Mouse (Mus musculus) lung, embryonic 16.5 days (tissue): ENCODE results near the gene Dpm3. TPM values are rescaled to one million over a fixed set of nuclear protein-coding genes. Genes with fewer than 3 reads are reported as not detected.

Experiments used
- ATAC-seq: fragments of 200-750 bp; cut with Nextera tagmentation; 2 replicates; pipeline ENCODE4 v1.8.0; 2017; ENCODE audit warnings: low read depth, mild to moderate bottlenecking, moderate library complexity
- H3K27ac ChIP-seq: fragments of 300-500 bp; sonication (generic); 2 replicates; pipeline ENCODE4 v1.5.1; 2014; ENCODE audit warnings: mild to moderate bottlenecking, control low read depth, low read length
- H3K27me3 ChIP-seq: fragments of 300-500 bp; sonication (generic); 2 replicates; pipeline ENCODE4 v1.6.1; 2014; ENCODE audit warnings: low read depth, low read length, mixed read lengths; ENCODE audit not compliant: control insufficient read depth, insufficient read depth
- H3K36me3 ChIP-seq: fragments of 300-500 bp; sonication (generic); 2 replicates; pipeline ENCODE4 v1.6.1; 2014; ENCODE audit warnings: low read length; ENCODE audit not compliant: control insufficient read depth, insufficient read depth
- H3K4me1 ChIP-seq: fragments of 300-500 bp; sonication (generic); replicated peaks from 2 replicates; pipeline ENCODE4 v1.6.1; 2014; ENCODE audit warnings: low read length, mixed read lengths; ENCODE audit not compliant: control insufficient read depth, insufficient read depth
- H3K4me2 ChIP-seq: fragments of 300-500 bp; sonication (generic); 2 replicates; pipeline ENCODE4 v1.6.1; 2014; ENCODE audit warnings: low read depth, low read length, control low read depth
- H3K4me3 ChIP-seq: fragments of 300-500 bp; sonication (generic); 2 replicates; pipeline ENCODE4 v1.5.1; 2014; ENCODE audit warnings: mild to moderate bottlenecking, low read length, control low read depth
- H3K9ac ChIP-seq: fragments of 300-500 bp; sonication (generic); 2 replicates; pipeline ENCODE4 v1.6.1; 2014; ENCODE audit warnings: low read length, control low read depth
- H3K9me3 ChIP-seq: fragments of 300-500 bp; sonication (generic); 2 replicates; pipeline ENCODE4 v1.6.1; 2016; ENCODE audit warnings: low read length; ENCODE audit not compliant: control insufficient read depth
- WGBS: fragments of 180-500 bp; shearing (Covaris S2); extraction: QIAGEN DNeasy Blood & Tissue Kit; methylation state at CpG from one replicate; pipeline ENCODE4 v1.1.7; 2014; 5-methylcytosine and 5-hydroxymethylcytosine counted together
- polyA plus RNA-seq: library from polyadenylated mRNA; unstranded; fragments of >200 nt; fragmentation: Nextera tagmentation; extraction: Ambion mirVana; gene quantifications from 2 replicates; pipeline ENCODE4 v1.2.1, GENCODE M21; 2015

The Dpm3 gene
- polyA plus RNA-seq, 1 experiment from 2014 or later: 135 TPM

DNA sequence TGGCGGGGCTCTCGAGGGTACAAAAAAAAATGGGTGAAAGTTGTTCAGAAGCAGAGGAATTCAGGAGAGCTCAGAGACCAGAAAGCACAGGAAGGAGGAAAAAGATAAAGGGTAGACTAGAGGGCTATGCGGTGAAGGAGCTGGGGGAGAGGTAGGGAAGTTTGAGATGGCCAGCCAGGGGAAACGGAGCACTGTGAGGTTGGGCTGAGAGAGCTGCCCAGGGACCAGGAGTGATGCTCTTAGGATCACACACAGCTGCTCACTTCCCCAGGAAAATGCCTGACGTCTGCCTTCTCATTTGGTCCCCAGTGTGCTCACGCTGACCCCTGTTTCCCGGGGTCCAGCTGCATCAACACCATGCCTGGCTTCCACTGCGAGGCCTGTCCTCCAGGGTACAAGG lies 39.6 kb upstream of the Dpm3 start:
- ATAC-seq: peak; percentile 26
- Histone ChIP-seq H3K9me3 (no peaks in the 10 kb centered on the region), H3K4me1 (peaks cover 26% of the 10 kb centered on the region), H3K4me2 (no peak overlapping the region; the same call in 1 of the 2 replicates), H3K27me3 (no peaks in the 10 kb centered on the region), H3K9ac (peak overlapping the region; percentile 8; the same call in 1 of the 2 replicates), H3K36me3 (peaks cover 4% of the 10 kb centered on the region; the same call in 1 of the 2 replicates), H3K27ac (peak overlapping the region; percentile 86), H3K4me3 (no peak overlapping the region)
- 14% methylated on average over 8 of the region's 8 CpGs for WGBS

DNA sequence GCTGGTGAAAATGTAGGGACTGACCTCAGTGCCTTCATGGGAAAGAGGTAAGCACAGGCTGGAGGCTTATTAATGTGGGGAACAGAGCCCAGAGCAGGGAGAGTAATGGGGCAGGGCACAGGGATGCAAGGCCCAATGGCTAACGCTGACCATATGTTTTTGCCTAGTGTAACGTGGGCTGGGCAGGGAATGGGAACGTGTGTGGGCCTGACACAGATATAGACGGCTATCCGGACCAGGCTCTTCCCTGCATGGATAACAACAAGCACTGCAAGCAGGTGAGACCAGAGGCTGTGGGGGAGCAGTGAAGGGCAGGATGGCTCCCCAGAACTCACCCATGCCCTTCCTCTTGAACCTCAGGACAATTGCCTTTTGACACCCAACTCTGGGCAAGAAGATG lies 38.0 kb upstream of the Dpm3 start:
- Histone ChIP-seq H3K4me3 (no peak overlapping the region), H3K4me2 (no peak overlapping the region), H3K27me3 (no peaks in the 10 kb centered on the region), H3K4me1 (peaks cover 15% of the 10 kb centered on the region), H3K9ac (no peak overlapping the region), H3K9me3 (no peaks in the 10 kb centered on the region), H3K27ac (no peak overlapping the region), H3K36me3 (peaks cover 4% of the 10 kb centered on the region; the same call in 1 of the 2 replicates)
- 78% methylated on average over 5 of the region's 5 CpGs for WGBS
- ATAC-seq: no peak

DNA sequence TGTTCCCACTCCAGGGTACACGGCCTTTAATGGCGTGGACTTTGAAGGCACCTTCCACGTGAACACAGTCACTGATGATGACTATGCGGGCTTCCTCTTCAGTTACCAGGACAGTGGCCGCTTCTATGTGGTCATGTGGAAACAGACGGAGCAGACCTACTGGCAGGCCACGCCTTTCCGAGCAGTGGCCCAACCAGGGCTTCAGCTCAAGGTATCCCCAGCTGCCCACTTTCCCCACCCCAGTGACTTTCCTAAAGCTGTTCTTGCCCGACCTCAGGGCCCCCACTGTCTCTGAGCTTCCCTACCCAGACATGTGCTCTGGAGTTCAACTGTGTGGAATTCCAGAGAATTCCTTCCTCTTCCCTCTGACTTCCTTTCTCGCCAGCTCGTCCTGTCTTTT lies 34.4 kb upstream of the Dpm3 start:
- 61% methylated on average over 11 of the region's 11 CpGs for WGBS
- H3K4me2 ChIP-seq: peak overlapping the region; percentile 83
- peak overlapping the region; percentile 53; the same call in 1 of the 2 replicates for H3K4me3 ChIP-seq
- peaks cover 19% of the 10 kb centered on the region for H3K4me1 ChIP-seq
- peak overlapping the region; percentile 6; the same call in 1 of the 2 replicates for H3K9ac ChIP-seq
- ATAC-seq: no peak
- peaks cover 4% of the 10 kb centered on the region; the same call in 1 of the 2 replicates for H3K36me3 ChIP-seq
- no peak overlapping the region for H3K27ac ChIP-seq
- H3K9me3 ChIP-seq: no peaks in the 10 kb centered on the region
- H3K27me3 ChIP-seq: no peaks in the 10 kb centered on the region

DNA sequence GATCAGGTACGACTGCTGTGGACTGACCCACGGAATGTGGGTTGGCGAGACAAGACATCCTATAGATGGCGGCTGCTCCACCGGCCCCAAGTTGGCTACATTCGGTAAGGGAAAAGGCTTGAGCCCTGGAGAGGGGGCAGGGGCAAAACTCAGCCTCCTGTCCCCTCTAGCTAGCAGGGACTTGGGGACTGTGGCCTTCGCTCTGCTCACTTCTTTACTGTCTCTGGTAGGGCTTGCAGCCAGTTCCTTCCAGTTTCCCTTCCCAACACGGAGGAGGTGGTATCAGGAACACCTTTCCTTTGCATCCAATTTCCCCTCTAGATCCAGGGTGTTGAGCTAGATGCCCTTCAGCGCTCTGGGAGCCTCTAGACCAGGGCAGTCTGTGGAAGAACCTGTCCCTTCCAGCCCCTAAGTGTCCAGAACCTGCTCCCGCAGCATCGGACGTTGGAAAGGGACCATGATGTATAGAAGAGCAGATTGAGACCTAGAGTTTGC lies 33.8 kb upstream of the Dpm3 start:
- Histone ChIP-seq H3K27ac (no peak overlapping the region; the same call in 1 of the 2 replicates), H3K9me3 (no peaks in the 10 kb centered on the region), H3K4me1 (peaks cover 17% of the 10 kb centered on the region), H3K4me3 (peak overlapping the region; percentile 53), H3K9ac (peak overlapping the region; percentile 68), H3K36me3 (peaks cover 4% of the 10 kb centered on the region; the same call in 1 of the 2 replicates), H3K27me3 (no peaks in the 10 kb centered on the region), H3K4me2 (peak overlapping the region; percentile 83)
- WGBS: 51% methylated on average over 12 of the region's 12 CpGs
- no peak for ATAC-seq

DNA sequence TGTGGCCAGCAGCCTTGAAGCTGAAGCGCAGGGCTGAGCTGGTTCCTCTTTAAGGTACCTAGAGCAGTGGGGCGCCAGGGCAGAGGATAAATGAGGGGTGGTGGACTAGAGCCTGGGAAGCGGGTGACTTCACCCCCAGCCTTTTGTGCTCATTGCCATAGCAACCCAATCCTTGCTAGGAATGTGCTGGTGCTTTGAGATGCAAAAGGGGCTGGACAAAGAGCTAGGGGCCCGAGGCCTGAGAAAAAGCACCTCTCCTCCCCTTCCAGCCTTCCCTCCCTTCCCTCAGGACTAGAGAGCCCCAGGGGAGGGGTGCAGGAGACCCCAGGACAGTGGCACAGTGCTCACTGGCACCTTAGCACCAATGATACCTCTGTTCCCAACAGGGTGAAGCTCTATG lies 33.2 kb upstream of the Dpm3 start:
- H3K9ac ChIP-seq: peak overlapping the region; percentile 68
- ATAC-seq: no peak
- H3K4me2 ChIP-seq: peak overlapping the region; percentile 83
- H3K36me3 ChIP-seq: peaks cover 4% of the 10 kb centered on the region; the same call in 1 of the 2 replicates
- peak overlapping the region; percentile 53 for H3K4me3 ChIP-seq
- H3K4me1 ChIP-seq: peaks cover 17% of the 10 kb centered on the region
- WGBS: 43% methylated on average over 4 of the region's 4 CpGs
- H3K27ac ChIP-seq: peak overlapping the region; percentile 65
- no peaks in the 10 kb centered on the region for H3K27me3 ChIP-seq
- H3K9me3 ChIP-seq: no peaks in the 10 kb centered on the region

DNA sequence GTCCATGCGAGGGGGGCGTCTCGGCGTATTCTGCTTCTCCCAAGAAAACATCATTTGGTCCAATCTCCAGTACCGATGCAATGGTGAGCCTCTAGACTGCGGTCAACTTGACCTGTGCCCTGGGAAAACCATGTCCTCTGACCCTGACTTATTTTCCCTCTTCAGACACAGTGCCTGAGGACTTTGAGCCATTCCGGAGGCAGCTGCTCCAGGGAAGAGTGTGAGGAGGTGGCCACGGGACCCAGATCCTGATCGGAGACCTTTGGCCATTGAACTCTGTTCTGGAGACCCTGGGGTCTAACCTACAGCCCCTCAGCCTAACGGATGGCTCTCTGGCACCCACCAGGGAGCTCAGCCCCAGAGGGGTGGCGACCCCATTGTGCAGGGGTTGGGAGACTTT lies 32.8 kb upstream of the Dpm3 start:
- Histone ChIP-seq H3K4me3 (peak overlapping the region; percentile 53), H3K27me3 (no peaks in the 10 kb centered on the region), H3K4me1 (peaks cover 17% of the 10 kb centered on the region), H3K9ac (peak overlapping the region; percentile 68), H3K27ac (peak overlapping the region; percentile 65), H3K4me2 (peak overlapping the region; percentile 83), H3K36me3 (peaks cover 4% of the 10 kb centered on the region; the same call in 1 of the 2 replicates), H3K9me3 (no peaks in the 10 kb centered on the region)
- no peak for ATAC-seq
- WGBS: 27% methylated on average over 11 of the region's 11 CpGs

DNA sequence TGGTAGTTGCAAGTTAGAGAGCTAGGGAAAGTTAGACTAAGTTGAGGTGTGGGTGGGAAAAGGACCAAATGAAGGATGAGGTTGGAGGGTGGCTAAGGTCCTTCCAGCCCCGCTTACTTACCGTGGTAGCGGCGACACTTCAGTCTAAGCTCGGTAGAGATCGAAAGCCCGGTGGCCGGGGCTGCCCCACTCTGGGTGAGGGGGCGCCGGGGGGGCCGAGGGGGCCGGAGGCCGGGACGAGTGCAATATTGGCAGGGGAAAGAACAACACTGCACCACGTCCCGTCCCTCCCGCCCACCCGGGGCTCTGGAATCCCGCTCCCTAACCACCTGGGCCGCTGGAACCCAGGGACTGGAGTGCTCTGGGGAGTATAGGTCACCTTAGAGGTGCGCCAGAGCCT lies 32.3 kb upstream of the Dpm3 start, which contains the start of gene Mtx1:
Gene Mtx1, minus strand, starts transcription at position 189 of the 400 bp plus-strand sequence.
- ATAC-seq: peak; percentile 5
- H3K9ac ChIP-seq: peak within 1 kb of the TSS; percentile 68
- no peaks in the 10 kb centered on the region for H3K9me3 ChIP-seq
- no peaks in the 10 kb centered on the region for H3K27me3 ChIP-seq
- H3K27ac ChIP-seq: peak within 1 kb of the TSS; percentile 91
- WGBS: 3% methylated on average over 21 of the region's 21 CpGs
- H3K4me2 ChIP-seq: peak within 1 kb of the TSS; percentile 83
- peaks cover 4% of the 10 kb centered on the region; the same call in 1 of the 2 replicates for H3K36me3 ChIP-seq
- peaks cover 17% of the 10 kb centered on the region for H3K4me1 ChIP-seq
- peak within 1 kb of the TSS; percentile 53 for H3K4me3 ChIP-seq

DNA sequence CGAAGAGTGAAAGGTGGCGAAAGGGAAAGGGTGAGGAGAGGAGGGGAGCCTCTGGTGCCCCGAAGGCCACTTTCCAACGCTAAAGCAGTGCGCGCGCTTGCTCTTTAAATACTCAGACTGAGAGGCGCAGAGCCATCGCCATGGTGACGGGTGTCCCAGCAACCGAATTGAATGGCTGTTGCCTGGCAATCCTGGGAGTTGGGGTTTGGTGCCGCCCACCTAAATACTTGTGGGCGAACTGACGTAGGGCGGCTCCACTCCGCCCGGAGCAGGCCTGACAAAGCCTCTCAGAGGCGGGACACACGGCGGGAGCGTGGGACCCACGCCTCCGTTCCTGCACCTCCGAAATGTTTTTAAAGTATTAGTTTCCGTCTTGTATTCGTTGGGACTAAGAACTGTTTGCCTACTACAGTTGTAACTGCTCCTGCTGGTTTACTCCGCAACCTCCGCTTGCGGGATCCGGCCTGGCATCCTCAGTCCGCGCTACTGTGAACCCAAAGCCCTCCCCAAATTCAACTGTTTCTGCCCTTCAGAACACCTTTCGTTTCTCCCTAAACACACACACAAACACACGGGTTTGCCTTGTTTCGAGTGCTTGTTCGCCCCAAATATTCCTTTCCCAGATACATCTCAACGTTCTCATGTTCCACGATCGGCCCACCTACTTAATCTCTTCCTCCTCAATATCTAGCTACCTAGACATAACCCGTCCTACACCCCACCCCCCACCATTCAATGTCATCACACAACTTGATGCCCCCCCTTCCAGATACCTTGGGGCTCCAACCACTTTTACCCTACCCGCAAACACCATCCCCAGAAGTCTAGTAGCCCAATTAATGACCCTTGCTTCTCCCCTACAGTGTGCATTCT lies 31.6 kb upstream of the Dpm3 start:
- ATAC-seq: peak; percentile 83
- Histone ChIP-seq H3K4me2 (peak overlapping the region; percentile 83), H3K27me3 (no peaks in the 10 kb centered on the region), H3K36me3 (peaks cover 4% of the 10 kb centered on the region; the same call in 1 of the 2 replicates), H3K9ac (peak overlapping the region; percentile 68), H3K27ac (peak overlapping the region; percentile 91), H3K4me3 (peak overlapping the region; percentile 53), H3K9me3 (no peaks in the 10 kb centered on the region), H3K4me1 (peaks cover 17% of the 10 kb centered on the region)
- WGBS: 4% methylated on average over 41 of the region's 41 CpGs

DNA sequence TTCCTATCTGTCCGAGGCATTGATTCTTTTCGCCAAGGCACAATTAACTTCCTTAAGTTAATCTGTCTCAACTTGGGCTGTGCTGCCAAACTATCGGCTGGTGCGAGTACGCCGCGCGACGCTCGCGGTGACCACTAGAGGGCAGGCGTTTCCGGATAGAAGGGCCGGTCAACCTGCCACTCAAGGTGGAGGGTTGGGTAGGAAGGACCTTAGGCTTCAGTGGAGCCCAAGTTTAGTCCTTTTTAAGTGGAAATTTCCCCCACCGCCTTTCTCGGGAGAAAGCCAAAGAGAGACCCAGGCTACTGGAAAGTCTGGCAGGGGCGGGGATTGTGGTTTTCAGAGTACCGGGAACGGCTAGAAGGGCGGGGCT lies 31.0 kb upstream of the Dpm3 start:
- ATAC-seq: peak; percentile 37

More for the DNA sequence above, 31.0 kb upstream of the Dpm3 start:
- Histone ChIP-seq H3K27ac (peak overlapping the region; percentile 91), H3K4me2 (peak overlapping the region; percentile 83), H3K36me3 (peaks cover 4% of the 10 kb centered on the region; the same call in 1 of the 2 replicates), H3K9ac (peak overlapping the region; percentile 68), H3K9me3 (no peaks in the 10 kb centered on the region), H3K4me3 (peak overlapping the region; percentile 53), H3K27me3 (no peaks in the 10 kb centered on the region), H3K4me1 (peaks cover 21% of the 10 kb centered on the region)
- under 1% methylated on average over 20 of the region's 20 CpGs for WGBS
